Mouse (Mus musculus): Measurements from ENCODE around the gene Shisa9. TPM values are rescaled to one million over a fixed set of nuclear protein-coding genes. Genes with fewer than 3 reads are reported as not detected.
A peak's percentile ranks its signal among the peaks of the same experiment; 100 is the strongest.

The Shisa9 gene
- polyA plus RNA-seq, 1 experiment = 22.1 TPM

- 83% methylated on average over 5 of the region's 5 CpGs for WGBS
Observed at GRCm38 (mm10) chr16:12110851-12111437, 127.0 kb downstream of the Shisa9 start.

GRCm38 (mm10) chr16:12114396-12114795 is 130.5 kb downstream of the Shisa9 start:
- no peak overlapping the region for H3K27ac ChIP-seq (ENCODE audit: insufficient read depth, low read length)
- 70% methylated on average over 5 of the region's 5 CpGs for WGBS
- H3K27me3 ChIP-seq (ENCODE audit: control insufficient read depth, insufficient read depth, low read length) = no peaks in the 10 kb centered on the region
- no peak for DNase-seq
- no peaks in the 10 kb centered on the region for H3K4me1 ChIP-seq (ENCODE audit: control insufficient read depth, insufficient read depth, low read length)
- no peak overlapping the region for H3K4me3 ChIP-seq (replicated peaks; ENCODE audit: insufficient read depth, low read depth, low read length)
- TF ChIP-seq CTCF (IDR thresholded peaks at IDR 0.05; ENCODE audit: borderline replicate concordance, insufficient read depth, low read depth, low read length) = no peak
- no peak for TF ChIP-seq POLR2A (IDR thresholded peaks at IDR 0.05; ENCODE audit: borderline replicate concordance, insufficient read depth, low read length)

More at GRCm38 (mm10) chr16:12110851-12111437, 127.0 kb downstream of the Shisa9 start:
- Histone ChIP-seq H3K4me1 (ENCODE audit: control insufficient read depth, insufficient read depth, low read length) (no peaks in the 10 kb centered on the region), H3K4me3 (replicated peaks; ENCODE audit: insufficient read depth, low read depth, low read length) (no peak overlapping the region), H3K27me3 (ENCODE audit: control insufficient read depth, insufficient read depth, low read length) (no peaks in the 10 kb centered on the region), H3K27ac (ENCODE audit: insufficient read depth, low read length) (no peak overlapping the region)
- TF ChIP-seq POLR2A (IDR thresholded peaks at IDR 0.05; ENCODE audit: borderline replicate concordance, insufficient read depth, low read length) = no peak
- TF ChIP-seq CTCF (IDR thresholded peaks at IDR 0.05; ENCODE audit: borderline replicate concordance, insufficient read depth, low read depth, low read length) = no peak
- DNase-seq = no peak

GRCm38 (mm10) chr16:12115040-12115856 is 131.3 kb downstream of the Shisa9 start:
- no peaks in the 10 kb centered on the region for H3K27me3 ChIP-seq (ENCODE audit: control insufficient read depth, insufficient read depth, low read length)
- no peak for TF ChIP-seq POLR2A (IDR thresholded peaks at IDR 0.05; ENCODE audit: borderline replicate concordance, insufficient read depth, low read length)
- no peak for TF ChIP-seq CTCF (IDR thresholded peaks at IDR 0.05; ENCODE audit: borderline replicate concordance, insufficient read depth, low read depth, low read length)
- H3K4me3 ChIP-seq (replicated peaks; ENCODE audit: insufficient read depth, low read depth, low read length) = no peak overlapping the region
- DNase-seq = no peak
- H3K27ac ChIP-seq (ENCODE audit: insufficient read depth, low read length) = no peak overlapping the region
- H3K4me1 ChIP-seq (ENCODE audit: control insufficient read depth, insufficient read depth, low read length) = no peaks in the 10 kb centered on the region
- WGBS = 28% methylated on average over 7 of the region's 7 CpGs

GRCm38 (mm10) chr16:12116926-12117325 is 133.0 kb downstream of the Shisa9 start:
- Histone ChIP-seq H3K4me3 (replicated peaks; ENCODE audit: insufficient read depth, low read depth, low read length) (no peak overlapping the region), H3K27me3 (ENCODE audit: control insufficient read depth, insufficient read depth, low read length) (no peaks in the 10 kb centered on the region), H3K27ac (ENCODE audit: insufficient read depth, low read length) (no peak overlapping the region), H3K4me1 (ENCODE audit: control insufficient read depth, insufficient read depth, low read length) (no peaks in the 10 kb centered on the region)
- TF ChIP-seq POLR2A (IDR thresholded peaks at IDR 0.05; ENCODE audit: borderline replicate concordance, insufficient read depth, low read length) = no peak
- no peak for TF ChIP-seq CTCF (IDR thresholded peaks at IDR 0.05; ENCODE audit: borderline replicate concordance, insufficient read depth, low read depth, low read length)
- DNase-seq = no peak
- 100% methylated on average over 1 of the region's 1 CpGs for WGBS

- TF ChIP-seq POLR2A (IDR thresholded peaks at IDR 0.05; ENCODE audit: borderline replicate concordance, insufficient read depth, low read length) (no peak), CTCF (IDR thresholded peaks at IDR 0.05; ENCODE audit: borderline replicate concordance, insufficient read depth, low read depth, low read length) (no peak)
- DNase-seq = no peak
- H3K4me1 ChIP-seq (ENCODE audit: control insufficient read depth, insufficient read depth, low read length) = no peaks in the 10 kb centered on the region
- no peak overlapping the region for H3K4me3 ChIP-seq (replicated peaks; ENCODE audit: insufficient read depth, low read depth, low read length)
- 42% methylated on average over 3 of the region's 3 CpGs for WGBS
- H3K27ac ChIP-seq (ENCODE audit: insufficient read depth, low read length) = no peak overlapping the region
- H3K27me3 ChIP-seq (ENCODE audit: control insufficient read depth, insufficient read depth, low read length) = no peaks in the 10 kb centered on the region
Observed at GRCm38 (mm10) chr16:12119463-12119862, 135.6 kb downstream of the Shisa9 start.

- WGBS = 7% methylated on average over 3 of the region's 3 CpGs
- H3K4me3 ChIP-seq (replicated peaks; ENCODE audit: insufficient read depth, low read depth, low read length) = no peak overlapping the region
- no peak overlapping the region for H3K27ac ChIP-seq (ENCODE audit: insufficient read depth, low read length)
- H3K27me3 ChIP-seq (ENCODE audit: control insufficient read depth, insufficient read depth, low read length) = no peaks in the 10 kb centered on the region
- H3K4me1 ChIP-seq (ENCODE audit: control insufficient read depth, insufficient read depth, low read length) = no peaks in the 10 kb centered on the region
- TF ChIP-seq CTCF (IDR thresholded peaks at IDR 0.05; ENCODE audit: borderline replicate concordance, insufficient read depth, low read depth, low read length) (no peak), POLR2A (IDR thresholded peaks at IDR 0.05; ENCODE audit: borderline replicate concordance, insufficient read depth, low read length) (no peak)
- DNase-seq = no peak
Observed at GRCm38 (mm10) chr16:12129782-12130181, 145.9 kb downstream of the Shisa9 start.

- no peaks in the 10 kb centered on the region for H3K4me1 ChIP-seq (ENCODE audit: control insufficient read depth, insufficient read depth, low read length)
- no peak overlapping the region for H3K4me3 ChIP-seq (replicated peaks; ENCODE audit: insufficient read depth, low read depth, low read length)
- TF ChIP-seq CTCF (IDR thresholded peaks at IDR 0.05; ENCODE audit: borderline replicate concordance, insufficient read depth, low read depth, low read length) (no peak), POLR2A (IDR thresholded peaks at IDR 0.05; ENCODE audit: borderline replicate concordance, insufficient read depth, low read length) (no peak)
- H3K27me3 ChIP-seq (ENCODE audit: control insufficient read depth, insufficient read depth, low read length) = no peaks in the 10 kb centered on the region
- no peak overlapping the region for H3K27ac ChIP-seq (ENCODE audit: insufficient read depth, low read length)
- peak; percentile 8 to 15 for DNase-seq
Observed at GRCm38 (mm10) chr16:12146666-12147065, 162.8 kb downstream of the Shisa9 start.

- DNase-seq = no peak
- H3K27me3 ChIP-seq (ENCODE audit: control insufficient read depth, insufficient read depth, low read length) = no peaks in the 10 kb centered on the region
- no peak overlapping the region for H3K27ac ChIP-seq (ENCODE audit: insufficient read depth, low read length)
- TF ChIP-seq POLR2A (IDR thresholded peaks at IDR 0.05; ENCODE audit: borderline replicate concordance, insufficient read depth, low read length) = no peak
- TF ChIP-seq CTCF (IDR thresholded peaks at IDR 0.05; ENCODE audit: borderline replicate concordance, insufficient read depth, low read depth, low read length) = no peak
- WGBS = 74% methylated on average over 4 of the region's 4 CpGs
- no peaks in the 10 kb centered on the region for H3K4me1 ChIP-seq (ENCODE audit: control insufficient read depth, insufficient read depth, low read length)
- no peak overlapping the region for H3K4me3 ChIP-seq (replicated peaks; ENCODE audit: insufficient read depth, low read depth, low read length)
Observed at GRCm38 (mm10) chr16:12151986-12152385, 168.1 kb downstream of the Shisa9 start.

All from cerebellum, adult 2 months (tissue).